Mouse (Mus musculus) CH12.LX (cell line): Measurements from ENCODE around the gene Ssr1. TPM values are rescaled to one million over a fixed set of nuclear protein-coding genes. Genes with fewer than 3 reads are reported as not detected.

Experiments used
- DNase-seq: peaks from one replicate; pipeline ENCODE4 v3.0.0-alpha.2; 2013; ENCODE audit errors: extremely low read depth
- H3K27ac ChIP-seq: 2 replicates; pipeline ENCODE4 v1.5.1; 2012; ENCODE audit warnings: low read depth, mild to moderate bottlenecking, control low read depth, moderate library complexity; ENCODE audit not compliant: insufficient read depth
- H3K27me3 ChIP-seq: replicated peaks from 2 replicates; pipeline ENCODE3; 2012; ENCODE audit warnings: inconsistent platforms
- H3K36me3 ChIP-seq, 2 experiments: replicated peaks in 1 of 2; 2 replicates each; pipeline versions ENCODE3 to v1.6.1; 2012; ENCODE audit warnings: inconsistent platforms in 1 of 2, low read length in 1 of 2, mild to moderate bottlenecking in 1 of 2, mixed read lengths in 1 of 2, moderate library complexity in 1 of 2; ENCODE audit not compliant: control insufficient read depth in 1 of 2, insufficient read depth in 1 of 2
- H3K4me1 ChIP-seq, 2 experiments: 2 replicates each; pipeline ENCODE4 v1.6.1; 2012; ENCODE audit warnings: inconsistent platforms in 1 of 2, moderate library complexity in 1 of 2; ENCODE audit not compliant: insufficient read depth in 2 of 2, control insufficient read depth in 1 of 2
- H3K4me2 ChIP-seq: 2 replicates; pipeline ENCODE4 v1.6.1; 2012; ENCODE audit warnings: low read depth, mild to moderate bottlenecking, control low read depth; ENCODE audit not compliant: poor library complexity, insufficient read depth, severe bottlenecking
- H3K4me3 ChIP-seq, 3 experiments: fragments of 150-350 bp in 1 of 3; sonication (generic) in 1 of 3; replicated peaks in 1 of 3; 2 replicates each; pipeline versions ENCODE3 to v1.5.1; 2011 to 2012; ENCODE audit warnings: low read depth in 2 of 3, low read length in 2 of 3, mild to moderate bottlenecking in 2 of 3, moderate library complexity in 2 of 3, control low read depth in 1 of 3, improper control_type of control experiment in 1 of 3, inconsistent platforms in 1 of 3, mixed read lengths in 1 of 3; ENCODE audit not compliant: poor library complexity in 1 of 3
- H3K79me2 ChIP-seq: replicated peaks from 2 replicates; pipeline ENCODE4 v1.6.1; 2012; ENCODE audit warnings: mild to moderate bottlenecking, moderate library complexity; ENCODE audit not compliant: control insufficient read depth, poor library complexity, insufficient read depth, severe bottlenecking; ENCODE audit errors: extremely low read depth
- H3K9ac ChIP-seq: 2 replicates; pipeline ENCODE4 v1.6.1; 2012; ENCODE audit warnings: low read depth, mild to moderate bottlenecking, control low read depth, moderate library complexity; ENCODE audit not compliant: insufficient read depth
- H3K9me3 ChIP-seq: replicated peaks from 2 replicates; pipeline ENCODE3; 2012; ENCODE audit warnings: low read length, inconsistent platforms, mixed read lengths
- CTCF ChIP-seq, 2 experiments: IDR thresholded peaks in 1 of 2; conservative IDR thresholded peaks in 1 of 2; 2 replicates each; pipeline ENCODE4 v1.5.1; 2011 to 2012; ENCODE audit warnings: low read depth in 2 of 2, low read length in 2 of 2, improper control_type of control experiment in 1 of 2, inconsistent platforms in 1 of 2, mild to moderate bottlenecking in 1 of 2, moderate library complexity in 1 of 2
- IRF4 ChIP-seq: IDR thresholded peaks from 2 replicates; pipeline ENCODE4 v1.6.1; 2014; ENCODE audit warnings: low read depth, mild to moderate bottlenecking, inconsistent platforms, low read length, improper control_type of control experiment
- MAFK ChIP-seq: IDR thresholded peaks from 2 replicates; pipeline ENCODE4 v1.6.1; 2011; ENCODE audit warnings: low read length, improper control_type of control experiment; ENCODE audit not compliant: insufficient replicate concordance
- MAX ChIP-seq: IDR thresholded peaks from 2 replicates; pipeline ENCODE4 v1.6.1; 2011; ENCODE audit warnings: low read length, improper control_type of control experiment
- MYC ChIP-seq: IDR thresholded peaks from 2 replicates; pipeline ENCODE4 v1.6.1; 2011; ENCODE audit warnings: low read depth, mild to moderate bottlenecking, improper control_type of control experiment, low read length
- NRF1 ChIP-seq: IDR thresholded peaks from 2 replicates; pipeline ENCODE4 v1.6.1; 2014; ENCODE audit warnings: low read depth, mild to moderate bottlenecking, inconsistent platforms, low read length, improper control_type of control experiment, moderate library complexity
- POLR2AphosphoS2 ChIP-seq: IDR thresholded peaks from 2 replicates; pipeline ENCODE4 v1.6.1; 2011; ENCODE audit warnings: low read depth, low read length, improper control_type of control experiment
- RAD21 ChIP-seq: IDR thresholded peaks from 2 replicates; pipeline ENCODE4 v1.6.1; 2011; ENCODE audit warnings: low read depth, mild to moderate bottlenecking, low read length, improper control_type of control experiment, moderate library complexity
- SMC3 ChIP-seq: IDR thresholded peaks from 2 replicates; pipeline ENCODE4 v1.6.1; 2011; ENCODE audit warnings: low read depth, low read length, improper control_type of control experiment
- TBP ChIP-seq: conservative IDR thresholded peaks from 2 replicates; pipeline ENCODE4 v1.6.1; 2011; ENCODE audit warnings: low read depth, low read length, improper control_type of control experiment
- USF1 ChIP-seq: IDR thresholded peaks from 2 replicates; pipeline ENCODE4 v1.6.1; 2014; ENCODE audit warnings: low read depth, mild to moderate bottlenecking, inconsistent platforms, low read length, improper control_type of control experiment
- ZC3H11A ChIP-seq: IDR thresholded peaks from 2 replicates; pipeline ENCODE4 v1.6.1; 2012; ENCODE audit warnings: low read depth, mild to moderate bottlenecking, inconsistent platforms, low read length, improper control_type of control experiment
- dilution Hi-C: fragments of 300-500 bp; cut with MboI; formaldehyde crosslinking; loops from 2 replicates; pipeline ENCODE4 v1.14.3; 2020; ENCODE audit warnings: low sequenced_read_pairs; ENCODE audit not compliant: extremely low pct_unique_long_range_greater_than_20kb, extremely low pct_ligation_motif_present
- in situ Hi-C: fragments of 300-500 bp; cut with MboI; formaldehyde crosslinking; loops from 3 replicates; pipeline ENCODE4 v1.14.3; 2019; ENCODE audit warnings: low sequenced_read_pairs, low pct_ligation_motif_present, low pct_unique_long_range_greater_than_20kb, mixed read lengths
- polyA plus RNA-seq: library from polyadenylated mRNA; unstranded; fragments of >175 nt; gene quantifications from 2 replicates; pipeline ENCODE4 v1.2.1, GENCODE M21; 2012; ENCODE audit warnings: low read depth; ENCODE audit not compliant: insufficient read length
- total RNA-seq, 2 experiments: library from RNA; depleted of rRNA; stranded (reverse); fragments of 300-350 nt in 1 of 2; fragments of >200 nt in 1 of 2; gene quantifications; 2 replicates each; pipeline ENCODE4 v1.2.3; 2012 to 2014

Ssr1 gene
- total and polyA plus RNA-seq, 3 experiments = 67.1 to 167 (median 145) TPM

DNA sequence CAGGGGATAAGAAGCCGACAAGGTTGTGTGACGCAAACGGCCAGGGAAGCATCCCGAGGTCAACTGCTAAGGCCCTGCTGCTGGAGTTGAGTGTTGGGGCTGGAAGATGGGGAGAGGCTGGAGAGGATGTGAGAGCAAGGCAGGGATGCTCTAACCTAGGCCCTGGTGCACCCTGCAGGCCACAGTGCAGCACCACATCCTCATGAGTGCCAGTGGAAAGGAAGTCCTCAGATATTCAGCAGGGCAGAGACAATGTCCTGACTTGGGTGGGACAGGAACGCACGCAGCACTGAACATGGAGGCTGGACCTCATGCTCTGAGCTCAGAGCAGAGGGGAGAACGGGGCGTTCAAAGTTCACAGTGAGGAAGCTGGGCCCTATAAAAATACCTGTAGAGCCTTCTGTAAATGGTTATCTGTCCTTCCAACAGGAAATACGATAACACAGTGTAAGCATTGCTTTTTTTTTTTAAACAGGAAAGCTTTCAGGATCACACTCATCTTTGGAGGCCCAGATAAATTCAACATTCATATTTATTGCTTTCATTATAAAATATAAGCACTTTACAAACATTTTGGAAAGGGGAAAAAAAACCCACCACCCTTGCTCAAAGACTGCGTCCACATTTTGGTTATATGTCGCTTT, 23.0 kb downstream of the Ssr1 start:
- dilution Hi-C loops = no loop called here
- no peaks in the 10 kb centered on the region for H3K79me2 ChIP-seq

DNA sequence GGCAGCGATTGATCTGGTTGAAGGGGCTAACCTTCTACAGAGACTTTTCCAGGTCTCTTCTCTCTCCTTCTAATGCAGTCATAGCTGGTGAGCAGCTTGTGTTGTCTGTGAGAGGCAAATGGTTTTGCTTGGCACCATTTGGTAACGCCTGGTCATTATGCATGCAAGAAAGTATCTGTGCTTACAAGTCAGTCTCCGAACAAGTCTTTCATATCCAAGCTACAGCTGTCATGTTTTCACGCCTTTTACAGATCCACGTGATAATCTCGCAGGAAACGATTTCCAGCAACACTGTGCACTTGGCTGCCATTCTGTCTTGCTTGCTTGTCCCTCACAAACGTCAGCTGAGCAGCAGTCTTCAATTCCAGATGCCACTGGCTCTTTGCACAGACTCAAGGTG, 24.0 kb downstream of the Ssr1 start:
- H3K36me3 ChIP-seq = peaks cover 18 to 44% of the 10 kb centered on the region in 2 experiments
- H3K27me3 ChIP-seq = no peaks in the 10 kb centered on the region
- no peak overlapping the region for H3K4me3 ChIP-seq
- in situ Hi-C loops (loop anchor here (25.0 kb wide), 1 partner anchor 433 kb away; no protein-coding TSS in a partner anchor), dilution Hi-C loops (no loop called here)
- H3K9me3 ChIP-seq = no peaks in the 10 kb centered on the region
- H3K4me1 ChIP-seq = peaks cover 13 to 61% of the 10 kb centered on the region in 2 experiments
- no peak for DNase-seq
- H3K79me2 ChIP-seq = no peaks in the 10 kb centered on the region
- no peak overlapping the region for H3K4me2 ChIP-seq
- no peak overlapping the region for H3K9ac ChIP-seq
- TF ChIP-seq MYC (no peak), NRF1 (no peak)
- H3K27ac ChIP-seq = no peak overlapping the region

More for the DNA sequence above, 23.0 kb downstream of the Ssr1 start:
- H3K4me2 ChIP-seq = no peak overlapping the region
- H3K27me3 ChIP-seq = no peaks in the 10 kb centered on the region
- in situ Hi-C loops = loop anchor here (25.0 kb wide), 1 partner anchor 434 kb away; no protein-coding TSS in a partner anchor
- H3K9me3 ChIP-seq = no peaks in the 10 kb centered on the region
- no peak overlapping the region for H3K4me3 ChIP-seq
- no peak for TF ChIP-seq MAX
- peak; percentile 17 for TF ChIP-seq RAD21
- TF ChIP-seq IRF4 = no peak
- peak; percentile 58; the same call in 1 of the 2 replicates for TF ChIP-seq POLR2AphosphoS2
- TF ChIP-seq MAFK = no peak
- TF ChIP-seq CTCF (conservative IDR thresholded peaks at IDR 0.05 in 1 of 2, IDR thresholded peaks at IDR 0.05 in 1 of 2; ENCODE audit: low read depth in 2 of 2, low read length in 2 of 2) = peak in 1 of 2 experiments; percentile 37; a peak in 2 of 4 replicates
- TF ChIP-seq, all 38 proteins: peak for 3
- Histone ChIP-seq H3K27ac (no peak overlapping the region), H3K36me3 (peaks cover 21 to 52% of the 10 kb centered on the region in 2 experiments), H3K9ac (no peak overlapping the region), H3K4me1 (peaks cover 11 to 60% of the 10 kb centered on the region in 2 experiments)
- no peak for DNase-seq

DNA sequence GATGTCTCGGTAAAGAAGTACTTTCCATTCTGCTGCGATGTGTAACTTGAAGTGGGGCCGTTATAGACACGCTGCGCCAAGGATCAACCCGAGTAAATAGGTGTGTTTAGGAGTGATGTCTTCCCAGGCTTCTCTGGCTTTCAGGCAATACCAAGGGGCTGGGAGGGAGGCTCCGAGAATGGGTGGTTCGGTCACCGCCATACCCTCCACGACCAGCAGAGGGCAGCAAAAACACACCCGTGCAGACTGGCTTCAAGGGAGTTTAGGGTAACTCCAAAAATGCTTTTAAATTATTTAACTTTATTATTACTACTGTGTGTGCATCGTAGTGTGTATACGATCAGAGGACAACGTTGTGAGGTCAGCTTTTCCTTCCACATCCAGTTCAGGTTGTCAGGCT, 24.7 kb downstream of the Ssr1 start:
- Histone ChIP-seq H3K36me3 (peaks cover 18 to 38% of the 10 kb centered on the region in 2 experiments), H3K4me3 (no peak overlapping the region), H3K79me2 (no peaks in the 10 kb centered on the region), H3K27me3 (no peaks in the 10 kb centered on the region), H3K9ac (no peak overlapping the region), H3K9me3 (no peaks in the 10 kb centered on the region), H3K27ac (no peak overlapping the region), H3K4me2 (no peak overlapping the region), H3K4me1 (peaks cover 13 to 66% of the 10 kb centered on the region in 2 experiments)
- TF ChIP-seq CTCF (conservative IDR thresholded peaks at IDR 0.05 in 1 of 2, IDR thresholded peaks at IDR 0.05 in 1 of 2; ENCODE audit: low read depth in 2 of 2, low read length in 2 of 2) (peak; percentile 89 to 94), ZC3H11A (peak; percentile 17; the same call in 1 of the 2 replicates), SMC3 (peak; percentile 76), TBP (no peak), USF1 (no peak), RAD21 (peak; percentile 88)
- in situ Hi-C loops (loop anchor here (25.0 kb wide), 1 partner anchor 432 kb away; no protein-coding TSS in a partner anchor), dilution Hi-C loops (no loop called here)
- peak; percentile 74 for DNase-seq
